Mouse (Mus musculus): ENCODE results near the gene Shld2.
A peak's percentile ranks its signal among the peaks of the same experiment; 100 is the strongest.

Gene Shld2

DNA sequence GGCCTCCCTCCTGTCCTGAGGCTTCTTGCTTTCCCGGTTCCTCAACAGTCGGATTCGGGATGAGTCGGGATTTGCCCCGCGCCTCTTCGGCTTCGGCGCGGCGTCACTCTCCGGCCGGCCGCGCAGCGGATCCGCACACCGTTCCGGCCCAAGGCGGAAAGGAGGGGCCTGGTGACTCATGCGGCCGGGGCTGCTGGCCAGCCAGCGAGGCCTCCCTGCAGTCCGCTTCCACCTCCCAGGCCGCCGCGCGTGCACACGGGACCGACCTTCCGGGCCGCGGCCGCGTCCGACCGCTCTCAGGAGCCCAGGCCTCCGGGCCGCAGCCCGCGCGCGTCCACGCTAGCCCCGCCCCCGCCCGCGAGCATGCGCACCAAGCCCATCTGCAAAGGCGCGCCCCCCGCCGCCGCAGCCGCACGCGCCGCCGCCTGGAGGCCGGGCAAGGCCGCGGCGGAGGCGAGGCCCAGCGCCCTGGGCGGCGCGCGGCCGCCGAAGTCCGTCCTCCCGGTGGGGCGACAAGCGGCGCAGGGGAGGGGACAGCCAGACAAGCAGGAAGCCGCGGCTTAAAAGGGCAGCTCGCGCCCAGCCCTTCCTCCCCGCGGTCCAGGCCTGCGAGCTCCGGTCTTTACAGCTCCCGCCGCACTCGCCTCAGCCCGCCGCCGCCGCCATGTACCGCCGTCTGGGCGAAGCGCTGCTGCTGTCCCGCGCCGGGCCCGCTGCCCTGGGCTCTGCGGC is at the start of gene Shld2, which contains the start of gene Glud1:
Gene Shld2, minus strand, starts transcription at position 260 of the 732 bp plus-strand sequence.
Gene Glud1, plus strand, starts transcription at position 494 of the 732 bp plus-strand sequence.
- peak; percentile 98 for DNase-seq

DNA sequence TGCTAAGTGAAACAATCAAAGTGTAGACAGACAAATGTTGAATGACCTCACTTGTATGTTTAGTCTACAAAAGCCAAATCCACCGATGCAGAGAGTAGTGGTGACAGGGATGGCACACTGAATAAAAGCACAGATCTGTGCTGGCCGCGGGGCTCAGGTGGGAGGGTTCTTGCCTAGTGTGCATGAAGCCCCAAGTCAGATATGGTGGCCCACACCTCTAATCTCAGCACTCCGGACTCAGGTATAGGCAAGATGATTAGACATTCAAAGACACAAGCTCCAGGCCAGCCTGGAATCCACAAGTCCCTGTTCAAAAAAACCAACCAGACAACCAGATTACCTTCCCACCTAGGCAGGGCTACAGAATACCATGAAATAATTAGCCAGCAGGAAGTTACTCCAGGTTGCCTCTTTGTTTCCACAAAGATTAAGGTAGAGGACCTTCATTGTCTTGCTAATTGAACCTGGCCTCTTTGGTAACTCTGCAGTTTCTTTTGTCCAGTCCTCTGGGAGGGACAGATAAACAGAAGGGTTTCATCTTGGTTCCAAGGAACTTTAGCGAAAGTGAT is 49.5 kb upstream of the Shld2 start:
- no peak for DNase-seq

DNA sequence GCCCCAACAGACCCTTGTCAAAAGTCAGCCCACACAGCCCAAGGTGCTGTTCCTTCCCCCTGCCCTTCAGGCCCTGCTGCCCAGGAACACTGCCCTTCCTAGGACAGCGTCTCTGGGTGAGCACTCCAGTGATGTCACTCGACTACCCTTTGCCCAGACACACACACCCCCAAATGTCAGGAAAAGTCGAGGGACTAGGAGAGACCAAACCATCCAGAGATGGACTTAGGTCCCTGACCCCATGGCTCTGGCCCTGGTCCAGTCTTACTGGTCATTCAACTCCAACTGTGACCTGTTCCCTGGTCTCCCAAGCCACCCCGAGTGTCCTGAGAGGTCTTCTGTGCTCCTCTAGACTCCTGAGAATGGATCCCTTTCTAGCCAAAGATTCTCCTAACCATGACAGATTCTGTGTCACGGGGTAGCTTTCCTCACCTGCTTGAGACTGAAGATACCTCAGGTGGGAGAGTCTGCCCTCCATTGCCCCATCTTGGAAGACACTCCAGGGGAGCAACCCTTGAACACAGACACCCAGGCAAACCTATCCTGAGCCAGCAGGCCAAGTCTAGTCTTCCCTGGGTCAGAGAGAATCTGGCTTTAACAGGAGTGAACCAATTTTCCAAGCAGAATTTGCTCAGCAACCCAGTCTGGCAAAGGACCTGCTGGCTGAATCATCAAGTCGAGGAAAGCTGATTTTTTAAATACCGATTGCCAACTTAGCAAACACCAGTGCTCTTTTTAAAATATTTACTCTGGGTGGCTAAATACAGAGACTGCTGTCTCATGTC is 47.6 kb upstream of the Shld2 start:
- peak in 1 of 2 experiments; percentile 49 for DNase-seq

DNA sequence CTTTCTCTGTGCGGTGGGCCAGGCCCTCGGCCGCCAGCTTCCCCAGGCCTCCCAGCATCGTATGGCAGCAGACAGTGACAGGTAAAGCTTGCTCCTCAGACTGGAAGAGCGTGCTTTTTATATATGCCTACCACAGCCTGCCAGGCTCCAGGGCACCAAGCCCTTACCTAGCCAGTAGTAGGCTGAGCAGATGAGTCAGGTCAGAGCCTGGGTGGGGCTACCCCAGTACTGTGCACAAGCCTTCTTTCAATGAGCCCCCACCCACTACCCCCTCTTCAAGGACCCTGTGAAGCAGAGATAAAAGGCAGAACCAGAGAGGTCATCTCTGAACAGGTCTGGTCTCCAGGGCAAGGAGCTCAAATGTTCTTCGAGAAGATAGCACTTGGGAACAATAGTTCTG is 45.0 kb upstream of the Shld2 start, which contains the start of gene Fam25c:
Gene Fam25c, minus strand, starts transcription at position 133 of the 400 bp plus-strand sequence.
- DNase-seq = no peak

DNA sequence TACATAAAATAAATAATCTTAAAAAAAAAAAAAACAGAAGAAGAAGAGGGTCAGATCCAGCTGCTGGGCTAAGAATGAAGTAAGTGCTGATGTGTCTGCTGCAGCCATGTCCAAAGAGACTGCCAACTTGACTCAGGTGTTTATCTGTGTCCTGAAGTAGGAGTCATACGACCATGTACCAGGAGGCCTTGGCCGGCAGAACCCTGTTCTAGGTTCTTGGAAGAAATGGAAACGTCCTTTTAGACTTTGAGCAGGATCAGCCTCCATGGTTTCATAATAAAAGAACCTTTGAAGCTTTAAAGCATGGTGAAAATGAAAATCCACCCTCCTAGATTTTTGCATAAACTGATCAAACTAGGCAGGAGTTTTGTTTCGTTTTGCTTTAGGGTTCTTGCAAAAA is 44.2 kb upstream of the Shld2 start:
- no peak for DNase-seq

DNA sequence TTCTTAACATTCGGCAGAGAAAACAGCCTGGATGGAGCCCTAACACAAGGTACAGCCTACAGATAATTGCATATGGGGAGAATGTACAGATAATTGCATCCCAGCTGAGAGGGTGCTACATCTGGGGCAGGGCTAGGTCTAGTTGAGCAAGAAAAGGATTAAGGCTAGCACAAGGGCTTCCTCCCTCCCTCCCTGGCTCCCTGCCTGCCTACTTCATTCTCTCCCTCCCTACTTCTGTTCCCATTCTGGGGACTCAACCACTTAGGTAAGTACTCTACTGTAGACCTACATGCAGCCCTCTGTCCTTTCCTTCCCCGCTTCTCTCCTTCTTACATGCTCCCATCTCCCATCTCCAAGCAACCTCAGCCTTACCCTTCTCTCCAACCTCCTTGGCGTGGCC is 43.0 kb upstream of the Shld2 start:
- DNase-seq = no peak

DNA sequence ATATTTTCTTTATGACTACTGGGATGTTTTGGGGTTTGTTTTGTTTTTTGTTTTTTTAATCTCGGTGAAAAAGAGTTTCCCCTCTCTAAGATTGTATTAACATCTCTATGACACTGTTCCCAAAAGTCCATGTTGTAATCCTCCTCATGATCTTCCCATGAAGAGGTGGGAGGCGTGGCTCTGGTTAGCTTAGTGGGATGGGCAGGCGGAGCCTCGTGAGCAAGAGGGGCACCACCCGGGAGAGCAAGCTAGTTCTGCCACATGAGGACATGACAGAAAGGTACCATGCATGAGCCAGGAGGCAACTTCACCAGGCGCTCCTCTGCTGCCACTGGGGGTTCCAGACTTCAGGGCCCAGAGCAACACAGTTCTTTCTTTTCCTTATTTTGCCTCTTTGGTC is 42.2 kb upstream of the Shld2 start:
- DNase-seq = peak in 1 of 2 experiments; percentile 17

DNA sequence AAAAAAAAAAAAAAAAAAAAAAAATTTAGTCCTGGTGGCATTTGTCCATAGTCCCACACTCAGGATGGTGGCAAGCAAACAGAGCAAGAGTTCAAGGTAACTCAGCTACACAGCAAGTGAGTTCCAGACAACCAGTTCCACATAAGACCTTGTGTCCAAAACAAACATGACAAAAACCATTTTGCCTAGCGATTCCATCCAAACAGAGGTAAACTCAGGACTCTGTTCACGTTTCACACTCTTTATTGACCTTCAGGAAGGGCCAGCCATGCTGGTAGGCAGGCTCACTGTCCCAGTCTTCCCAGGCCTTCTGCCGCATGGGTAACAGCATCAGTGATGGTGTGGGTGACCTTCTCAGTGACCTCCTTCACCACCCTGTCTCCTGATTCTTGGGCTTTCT is 41.4 kb upstream of the Shld2 start:
- DNase-seq = no peak

DNA sequence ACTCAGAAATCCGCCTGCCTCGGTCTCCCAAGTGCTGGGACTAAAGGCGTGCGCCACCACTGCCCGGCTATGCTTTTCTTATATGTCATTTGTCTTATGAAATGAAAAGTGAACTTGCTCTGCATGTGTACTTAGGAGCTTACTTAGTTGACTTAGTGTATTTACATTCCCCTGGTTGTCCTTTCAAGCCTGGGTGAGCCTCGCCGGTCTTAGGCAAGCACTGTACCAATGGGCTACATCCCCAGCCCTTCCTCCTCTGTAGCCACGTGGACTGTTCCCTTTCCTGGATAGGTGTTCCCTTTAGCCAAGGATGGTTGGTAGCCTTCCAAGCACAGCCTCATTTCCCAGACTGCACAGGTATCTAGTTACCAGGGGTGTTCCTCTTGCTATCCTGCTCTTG is 38.7 kb upstream of the Shld2 start:
- peak in 1 of 2 experiments; percentile 11 for DNase-seq

DNA sequence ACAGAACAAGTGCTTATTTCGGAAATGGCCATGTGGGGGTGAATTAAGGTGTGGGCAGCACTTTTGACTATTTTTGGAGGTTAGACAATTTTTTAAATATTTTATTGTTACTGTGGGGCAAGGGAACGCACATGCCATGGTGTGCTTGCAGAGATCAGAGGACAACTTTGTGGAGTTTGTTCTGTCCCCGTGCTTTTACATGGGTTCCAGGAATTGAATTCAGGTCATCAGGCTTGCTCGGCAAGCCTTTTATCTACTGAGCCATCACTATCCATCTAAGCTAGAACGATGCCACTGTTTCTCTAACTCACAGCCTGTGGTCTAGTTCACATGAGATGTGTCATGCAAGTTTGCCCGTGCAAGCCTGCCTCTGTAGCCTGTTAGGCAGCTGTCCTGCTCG is 38.0 kb upstream of the Shld2 start:
- DNase-seq = no peak

DNA sequence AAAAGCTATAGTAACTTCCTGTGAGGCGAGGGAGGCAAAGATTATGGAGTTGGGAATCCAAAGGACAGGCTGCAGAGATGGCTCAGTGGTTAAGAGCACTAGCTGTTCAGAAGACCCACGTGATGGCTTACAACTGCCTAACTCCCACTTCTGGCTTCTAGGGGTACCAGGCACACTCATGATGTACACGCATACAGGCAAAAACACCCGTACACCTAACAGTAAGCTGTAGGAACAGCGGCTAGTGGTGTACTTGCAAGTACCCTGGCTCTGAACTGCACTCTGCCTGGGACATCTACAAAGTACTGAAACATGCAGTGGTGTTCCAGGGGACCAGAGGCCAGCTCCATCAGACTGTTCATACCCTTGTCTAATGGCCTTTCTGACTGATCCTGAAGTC is 36.8 kb upstream of the Shld2 start:
- DNase-seq = no peak

DNA sequence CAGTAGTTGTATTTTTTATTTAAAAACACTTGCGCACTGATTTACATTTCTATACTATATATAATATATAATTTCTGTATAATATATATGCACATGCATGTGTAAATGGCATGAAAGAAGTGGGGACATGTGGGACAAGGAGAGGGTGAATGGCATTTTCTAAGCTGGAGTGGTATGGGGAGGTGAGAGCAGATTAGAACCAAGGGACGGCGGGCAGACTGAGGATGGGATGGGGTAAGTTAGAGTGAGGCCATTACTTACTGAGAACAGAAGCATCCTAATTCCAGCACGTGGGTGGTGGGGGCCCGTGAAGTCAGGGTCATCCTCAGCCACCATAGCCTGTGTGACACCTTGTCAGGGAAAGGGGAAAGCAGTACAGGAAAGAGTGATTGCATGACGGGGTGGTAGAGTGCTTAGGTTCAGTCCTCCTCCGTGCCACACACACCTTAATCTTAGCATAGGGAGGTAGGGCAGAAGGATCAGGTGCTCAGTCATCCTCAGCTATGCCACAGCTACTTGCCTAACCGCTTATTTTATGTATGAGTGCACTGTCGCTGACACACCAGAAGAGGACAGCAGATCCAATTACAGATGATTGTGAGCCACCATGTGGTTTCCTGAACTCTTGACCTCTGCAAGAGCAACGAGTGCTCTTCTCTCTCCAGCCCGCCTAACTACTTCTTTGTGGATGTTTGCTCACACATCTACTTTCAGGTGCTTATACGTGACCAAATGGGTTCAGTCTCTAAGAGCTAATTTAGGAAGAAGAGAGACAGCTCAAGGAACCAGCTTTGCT is 35.7 kb upstream of the Shld2 start:
- no peak for DNase-seq

DNA sequence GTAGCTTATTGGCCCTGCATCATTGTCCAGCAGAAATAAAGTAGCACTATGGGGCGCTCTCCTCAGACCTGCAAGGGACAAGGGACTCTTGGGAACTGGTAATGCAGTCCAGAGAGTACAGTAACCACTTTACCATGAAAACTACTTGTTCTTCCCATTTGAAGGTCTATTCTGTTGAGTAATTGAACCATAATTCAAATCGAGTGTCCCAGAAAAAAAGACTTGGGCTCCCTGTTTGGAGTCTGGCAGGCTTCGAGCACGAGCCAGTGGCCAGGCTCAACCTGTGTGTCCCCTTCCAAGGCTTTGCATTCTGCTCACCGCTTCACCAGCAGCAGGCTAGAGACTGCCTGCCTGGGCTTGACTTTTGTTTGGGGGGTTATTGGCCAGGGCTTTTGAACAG is 34.1 kb upstream of the Shld2 start:
- no peak for DNase-seq

DNA sequence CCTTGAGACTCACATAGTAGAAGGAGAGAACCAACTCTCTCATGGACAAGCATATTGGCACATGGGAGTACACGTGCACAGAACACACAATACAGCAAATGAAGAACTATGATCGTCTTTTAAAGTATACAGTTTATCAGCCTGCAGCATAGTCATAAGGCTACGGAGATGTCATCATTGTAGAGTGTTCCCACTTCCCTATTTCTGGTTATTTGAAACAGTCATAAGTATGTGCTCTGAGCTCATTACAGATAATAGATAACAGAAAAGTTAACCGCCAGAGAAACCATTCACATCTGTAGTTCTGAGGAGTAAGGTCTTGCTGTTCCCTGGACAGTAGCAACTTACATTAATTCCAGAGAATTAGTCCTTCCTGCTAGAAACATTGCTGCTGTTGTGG is 32.8 kb upstream of the Shld2 start:
- DNase-seq = no peak

DNA sequence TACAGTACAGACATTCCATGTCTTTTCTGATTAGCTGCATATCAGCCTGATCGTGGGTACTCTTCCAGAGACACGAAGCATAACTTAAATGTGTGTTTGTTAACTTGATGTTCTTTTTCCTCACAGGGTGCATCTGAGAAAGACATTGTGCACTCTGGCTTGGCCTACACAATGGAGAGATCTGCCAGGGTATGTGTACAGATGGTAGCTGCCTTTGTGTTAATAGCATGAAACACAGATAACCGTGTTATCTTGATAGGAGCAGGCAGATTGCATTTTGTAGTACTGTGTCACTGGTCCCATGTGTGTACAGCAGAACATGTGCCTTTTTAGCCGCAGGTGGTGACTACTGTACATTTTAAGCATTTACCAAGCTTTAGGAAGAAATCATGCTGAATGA is 31.7 kb upstream of the Shld2 start:
- DNase-seq = no peak

DNA sequence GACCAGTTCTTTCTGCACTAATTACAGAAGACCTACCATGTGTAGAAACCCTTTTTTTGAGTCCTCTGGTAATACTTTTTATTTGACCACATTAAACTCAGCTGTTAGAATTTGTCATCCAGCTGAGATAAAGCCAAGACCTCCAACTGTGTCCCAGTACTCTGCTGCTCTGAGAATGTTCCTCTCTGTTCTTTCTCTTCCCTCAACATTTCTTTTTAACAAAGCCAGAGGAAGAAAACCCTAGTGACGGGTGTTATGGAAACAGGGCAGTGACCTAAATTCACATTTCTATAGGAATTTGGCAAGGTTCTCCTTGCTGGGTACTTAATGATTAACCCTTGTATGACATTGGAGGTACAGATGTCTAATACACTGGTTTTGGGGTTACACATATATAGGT is 29.2 kb upstream of the Shld2 start:
- no peak for DNase-seq

DNA sequence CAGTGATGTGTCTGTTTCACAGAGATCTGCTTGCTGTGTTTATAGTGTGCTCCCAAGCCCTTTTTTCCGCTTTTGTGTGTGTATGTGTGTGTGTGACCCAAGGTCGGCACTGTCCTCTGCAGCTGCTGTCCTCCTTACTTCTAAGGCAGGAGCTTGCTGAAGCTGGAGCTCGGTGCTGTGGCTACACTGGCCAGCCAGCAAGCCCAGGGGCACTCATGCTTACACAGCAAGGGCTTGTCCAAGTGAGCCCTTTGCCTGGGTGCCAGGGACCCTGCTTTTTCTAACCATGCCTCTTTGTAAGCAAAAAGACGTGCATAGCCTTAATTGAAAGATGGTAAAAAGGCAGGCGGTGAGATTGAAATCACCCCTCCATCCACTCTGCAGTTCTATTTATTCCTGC is 22.2 kb upstream of the Shld2 start:
- no peak for DNase-seq

DNA sequence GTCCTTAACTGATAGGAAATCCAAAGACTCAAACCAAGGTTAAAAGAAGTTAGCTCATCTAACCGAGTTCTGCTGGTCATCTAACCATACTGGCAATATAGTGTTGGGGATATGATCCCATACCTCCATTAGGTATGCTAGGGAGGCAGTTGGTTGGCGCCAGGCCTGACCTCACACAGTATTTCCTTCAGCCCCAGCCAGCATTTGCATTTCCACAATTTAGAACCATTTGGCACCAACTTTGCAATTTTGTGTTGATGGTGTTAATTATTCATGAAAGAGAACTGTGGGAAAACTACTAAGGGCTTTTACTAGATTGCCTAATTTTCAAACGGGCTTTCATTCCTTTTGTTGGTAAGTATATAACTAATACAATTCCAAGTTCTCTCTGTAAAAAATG is 21.6 kb upstream of the Shld2 start:
- DNase-seq = no peak

DNA sequence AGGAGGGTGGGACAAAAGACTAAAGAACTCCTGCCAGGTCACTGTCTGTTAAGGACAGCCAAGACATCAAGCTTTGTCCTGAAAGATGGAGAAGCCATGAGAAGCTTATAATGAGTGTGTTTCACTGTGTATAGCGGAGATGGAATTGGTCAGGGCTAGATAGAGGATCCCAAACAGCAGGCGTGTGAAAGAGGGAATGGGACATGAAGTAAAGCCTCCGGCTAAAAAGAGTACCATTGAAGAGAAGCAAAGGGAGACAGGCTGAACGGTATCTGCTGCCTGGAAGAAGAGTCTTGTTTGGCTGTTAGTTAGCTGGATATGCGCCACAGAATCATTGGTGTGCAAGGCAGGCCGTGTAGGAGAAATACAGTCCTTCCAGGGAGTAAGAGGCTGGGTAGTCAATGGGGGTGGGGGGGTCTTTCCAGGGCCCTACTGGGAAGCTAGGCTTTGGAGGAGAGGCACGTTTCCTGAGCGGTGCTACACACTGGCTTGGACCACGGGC is 20.4 kb upstream of the Shld2 start:
- no peak for DNase-seq

DNA sequence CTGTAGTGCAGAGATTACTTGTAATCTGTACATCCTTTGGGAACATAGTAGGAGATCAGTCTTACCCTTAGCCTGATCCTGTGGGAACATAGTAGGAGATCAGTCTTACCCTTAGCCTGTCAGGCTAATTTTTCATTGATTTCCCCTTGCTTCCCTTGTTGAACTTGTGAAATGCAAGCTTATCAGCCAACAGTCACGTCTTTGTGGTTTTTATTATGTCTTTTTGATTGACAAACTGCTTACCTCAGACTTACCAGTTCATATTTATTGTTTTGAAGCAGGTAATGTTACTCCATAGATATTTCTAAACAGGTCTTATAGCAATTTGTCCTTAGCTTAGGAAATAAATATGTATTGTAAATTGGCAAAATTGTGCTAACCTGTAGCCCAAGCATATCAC is 17.3 kb upstream of the Shld2 start:
- DNase-seq = no peak

DNA sequence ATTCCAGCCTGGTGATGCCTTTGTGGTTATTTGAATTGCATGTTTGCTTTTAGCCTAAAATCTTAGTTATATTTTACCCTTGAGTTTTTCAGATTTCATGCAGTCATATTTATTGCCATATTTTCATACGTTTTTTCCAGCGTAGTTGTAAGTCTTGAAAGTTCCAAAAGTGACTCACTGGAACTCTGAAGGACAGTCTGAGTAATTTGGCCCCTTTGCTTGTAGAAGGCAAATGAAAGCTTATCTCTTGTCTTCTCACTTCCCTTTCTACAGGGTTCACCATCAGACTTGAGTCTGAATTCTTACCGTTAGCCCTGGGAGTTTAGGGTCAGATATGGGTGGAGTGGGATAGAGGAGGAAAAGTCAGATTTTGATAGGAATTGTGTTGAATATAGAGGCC is 16.3 kb upstream of the Shld2 start:
- DNase-seq = no peak

DNA sequence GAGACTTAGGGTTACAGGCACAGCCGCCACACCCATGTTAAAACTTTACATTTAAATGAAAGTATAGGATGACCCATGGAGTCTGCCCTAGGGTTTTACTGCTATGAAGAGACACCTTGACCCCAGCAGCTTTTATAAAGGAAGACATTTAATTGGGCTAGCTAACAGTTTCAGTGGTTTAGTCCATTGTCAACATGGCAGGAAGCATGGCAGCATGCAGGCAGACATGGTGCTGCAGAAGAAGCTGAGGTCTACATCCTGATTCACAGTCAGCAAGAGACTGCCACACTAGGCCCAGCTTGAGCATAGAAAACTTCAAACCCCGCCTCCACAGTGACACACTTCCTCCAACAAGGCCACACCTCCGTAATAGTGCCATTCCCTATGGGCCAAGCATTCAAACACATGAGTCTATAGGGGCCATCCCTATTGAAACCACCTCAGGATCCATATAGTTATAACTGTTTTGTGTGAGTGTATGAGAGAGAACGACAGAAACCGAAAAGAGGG is 13.3 kb upstream of the Shld2 start:
- no peak for DNase-seq

DNA sequence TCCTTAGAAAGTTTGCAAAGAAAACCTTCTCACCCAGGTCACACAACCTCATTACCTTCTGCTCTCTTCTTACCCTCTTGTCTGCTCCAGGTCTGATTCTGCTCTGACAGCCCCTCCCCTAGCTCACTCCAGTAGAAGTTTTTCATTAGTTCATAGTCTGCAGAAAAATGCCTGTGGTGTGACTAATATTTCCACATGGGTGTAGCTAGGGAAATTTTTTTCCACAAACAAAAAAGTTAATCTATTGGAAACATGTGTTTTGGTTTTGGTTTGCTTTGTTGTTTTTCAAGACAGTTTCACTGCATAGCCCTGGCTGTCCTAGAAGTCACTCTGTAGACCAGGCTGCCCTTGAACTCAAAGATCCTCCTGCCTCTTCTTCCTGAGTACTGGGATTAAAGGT is 7.8 kb upstream of the Shld2 start:
- no peak for DNase-seq

Measured in kidney, postnatal 4 days (tissue).